Mouse (Mus musculus) embryonic facial prominence, embryonic 11.5 days (tissue): ENCODE data around the gene Gm20481. TPM values are rescaled to one million over a fixed set of nuclear protein-coding genes. Genes with fewer than 3 reads are reported as not detected.
"Not testable (repeated sequence)": the region's sequence is repeated elsewhere in the genome, so short reads cannot be mapped to it uniquely, and the experiment has no call there.

Experiments
- ATAC-seq: fragments of 200-750 bp; cut with Nextera tagmentation; replicated peaks from 2 replicates; pipeline ENCODE4 v1.8.0; 2017; ENCODE audit warnings: low read depth; ENCODE audit not compliant: insufficient number of reproducible peaks, low FRiP score, low TSS enrichment
- DNase-seq: peaks from one replicate; pipeline ENCODE4 v3.0.0-alpha.2; 2015; ENCODE audit warnings: low spot score
- H3K27ac ChIP-seq: fragments of 300-500 bp; sonication (generic); replicated peaks from 2 replicates; pipeline ENCODE4 v1.5.1; 2014; ENCODE audit warnings: mild to moderate bottlenecking, low read depth, low read length, control low read depth
- H3K27me3 ChIP-seq: fragments of 300-500 bp; sonication (generic); 2 replicates; pipeline ENCODE4 v1.6.1; 2014; ENCODE audit warnings: mild to moderate bottlenecking, low read length, moderate library complexity, mixed read lengths; ENCODE audit not compliant: control insufficient read depth, insufficient read depth
- H3K36me3 ChIP-seq: fragments of 300-500 bp; sonication (generic); replicated peaks from 2 replicates; pipeline ENCODE4 v1.6.1; 2014; ENCODE audit warnings: low read depth, mild to moderate bottlenecking, low read length, moderate library complexity, mixed read lengths; ENCODE audit not compliant: control insufficient read depth, insufficient read depth
- H3K4me1 ChIP-seq: fragments of 300-500 bp; sonication (generic); 2 replicates; pipeline ENCODE4 v1.6.1; 2014; ENCODE audit warnings: low read length, mixed read lengths; ENCODE audit not compliant: control insufficient read depth, insufficient read depth
- H3K4me2 ChIP-seq: fragments of 300-500 bp; sonication (generic); 2 replicates; pipeline ENCODE4 v1.6.1; 2014; ENCODE audit warnings: low read depth, mild to moderate bottlenecking, control low read depth, low read length, moderate library complexity
- H3K4me3 ChIP-seq: fragments of 300-500 bp; sonication (generic); 2 replicates; pipeline ENCODE4 v1.5.1; 2014; ENCODE audit warnings: low read depth, low read length, control low read depth
- H3K9ac ChIP-seq: fragments of 300-500 bp; sonication (generic); replicated peaks from 2 replicates; pipeline ENCODE4 v1.6.1; 2014; ENCODE audit warnings: mild to moderate bottlenecking, control low read depth, low read length
- H3K9me3 ChIP-seq: fragments of 300-500 bp; sonication (generic); replicated peaks from 2 replicates; pipeline ENCODE4 v1.6.1; 2016; ENCODE audit warnings: mild to moderate bottlenecking, low read length, inconsistent platforms, mixed read lengths; ENCODE audit not compliant: control insufficient read depth
- WGBS: fragments of 180-500 bp; shearing (Covaris S2); extraction: QIAGEN DNeasy Blood & Tissue Kit; methylation state at CpG from one replicate; pipeline ENCODE4 v1.1.7; 2014; 5-methylcytosine and 5-hydroxymethylcytosine counted together
- polyA plus RNA-seq: library from polyadenylated mRNA; unstranded; fragments of >200 nt; fragmentation: Nextera tagmentation; extraction: Ambion mirVana; gene quantifications from 2 replicates; pipeline ENCODE4 v1.2.1, GENCODE M21; 2014

Gm20481 gene
- polyA plus RNA-seq, 1 experiment from 2014 or later: not detected

- Histone ChIP-seq H3K4me1 (0 out of 2 replicates have a peak, but pooled peaks cover 3% of the 10 kb centered on the region), H3K9me3 (no peaks in the 10 kb centered on the region), H3K27ac (no peak overlapping the region; the same call in 1 of the 2 replicates), H3K9ac (peak overlapping the region; percentile 96), H3K4me3 (peak overlapping the region; percentile 89), H3K36me3 (peaks cover 2% of the 10 kb centered on the region), H3K4me2 (peak overlapping the region; percentile 76), H3K27me3 (no peaks in the 10 kb centered on the region)
- no peak; the same call in 1 of the 2 replicates for ATAC-seq
- under 1% methylated on average over 15 of the region's 15 CpGs for WGBS
- DNase-seq: no peak
Observed at GRCm38 (mm10) chr17:34982328-34982727, 12.6 kb downstream of the Gm20481 start.

GRCm38 (mm10) chr17:34984218-34984617 lies 14.5 kb downstream of the Gm20481 start:
- 0 out of 2 replicates have a peak, but pooled peaks cover 3% of the 10 kb centered on the region for H3K4me1 ChIP-seq
- H3K27me3 ChIP-seq: no peaks in the 10 kb centered on the region
- no peak overlapping the region for H3K4me3 ChIP-seq
- DNase-seq (peak; percentile 65), ATAC-seq (no peak)
- H3K9me3 ChIP-seq: no peaks in the 10 kb centered on the region
- H3K9ac ChIP-seq: no peak overlapping the region
- peaks cover 2% of the 10 kb centered on the region for H3K36me3 ChIP-seq
- no peak overlapping the region for H3K4me2 ChIP-seq
- H3K27ac ChIP-seq: no peak overlapping the region
- 68% methylated on average over 2 of the region's 2 CpGs for WGBS

- Histone ChIP-seq H3K9me3 (no peaks in the 10 kb centered on the region), H3K4me1 (no peaks in the 10 kb centered on the region; the same call in 1 of the 2 replicates), H3K4me3 (no peak overlapping the region), H3K27me3 (no peaks in the 10 kb centered on the region), H3K27ac (no peak overlapping the region), H3K9ac (no peak overlapping the region), H3K4me2 (no peak overlapping the region), H3K36me3 (no peaks in the 10 kb centered on the region)
- DNase-seq (no peak), ATAC-seq (no peak)
Observed at GRCm38 (mm10) chr17:34994751-34995150, 25.0 kb downstream of the Gm20481 start.

- not testable (repeated sequence) for ATAC-seq, H3K27ac ChIP-seq, H3K4me1 ChIP-seq, H3K9me3 ChIP-seq, H3K9ac ChIP-seq, H3K27me3 ChIP-seq, H3K4me3 ChIP-seq, H3K4me2 ChIP-seq, H3K36me3 ChIP-seq, DNase-seq
- WGBS: 90% methylated on average over 4 of the region's 4 CpGs
Observed at GRCm38 (mm10) chr17:34995192-34995591, 25.5 kb downstream of the Gm20481 start.

GRCm38 (mm10) chr17:34995927-34996326 lies 26.2 kb downstream of the Gm20481 start:
- ATAC-seq, H3K9ac ChIP-seq, H3K4me2 ChIP-seq, H3K9me3 ChIP-seq, H3K4me3 ChIP-seq, H3K27me3 ChIP-seq, H3K36me3 ChIP-seq, DNase-seq, H3K27ac ChIP-seq, H3K4me1 ChIP-seq: not testable (repeated sequence)
- 97% methylated on average over 4 of the region's 4 CpGs for WGBS

GRCm38 (mm10) chr17:34996411-34997141 lies 26.9 kb downstream of the Gm20481 start:
- H3K36me3 ChIP-seq: no peaks in the 10 kb centered on the region
- DNase-seq (no peak), ATAC-seq (no peak)
- no peaks in the 10 kb centered on the region; the same call in 1 of the 2 replicates for H3K4me1 ChIP-seq
- no peaks in the 10 kb centered on the region for H3K27me3 ChIP-seq
- no peak overlapping the region for H3K27ac ChIP-seq
- peak overlapping the region; percentile 22; the same call in 1 of the 2 replicates for H3K9ac ChIP-seq
- H3K4me3 ChIP-seq: no peak overlapping the region
- no peaks in the 10 kb centered on the region for H3K9me3 ChIP-seq
- WGBS: 89% methylated on average over 12 of the region's 14 CpGs
- no peak overlapping the region for H3K4me2 ChIP-seq

GRCm38 (mm10) chr17:34997142-34997483 lies 27.4 kb downstream of the Gm20481 start:
- 82% methylated on average over 5 of the region's 5 CpGs for WGBS
- DNase-seq (no peak), ATAC-seq (no peak)
- H3K27ac ChIP-seq: no peak overlapping the region
- no peaks in the 10 kb centered on the region; the same call in 1 of the 2 replicates for H3K4me1 ChIP-seq
- no peaks in the 10 kb centered on the region for H3K27me3 ChIP-seq
- H3K9me3 ChIP-seq: no peaks in the 10 kb centered on the region
- H3K4me2 ChIP-seq: no peak overlapping the region
- H3K36me3 ChIP-seq: no peaks in the 10 kb centered on the region
- H3K9ac ChIP-seq: no peak overlapping the region; the same call in 1 of the 2 replicates
- H3K4me3 ChIP-seq: no peak overlapping the region
